Mouse (Mus musculus) ES-Bruce4 (cell line): ENCODE data around the gene Lrrc49.

Source experiments
- CTCF ChIP-seq: IDR thresholded peaks from one replicate; pipeline ENCODE4 v1.8.1; 2011; ENCODE audit warnings: low read depth, low read length
- POLR2A ChIP-seq: IDR thresholded peaks from one replicate; pipeline ENCODE4 v1.8.1; 2011; ENCODE audit warnings: low read length; ENCODE audit not compliant: insufficient read depth

DNA sequence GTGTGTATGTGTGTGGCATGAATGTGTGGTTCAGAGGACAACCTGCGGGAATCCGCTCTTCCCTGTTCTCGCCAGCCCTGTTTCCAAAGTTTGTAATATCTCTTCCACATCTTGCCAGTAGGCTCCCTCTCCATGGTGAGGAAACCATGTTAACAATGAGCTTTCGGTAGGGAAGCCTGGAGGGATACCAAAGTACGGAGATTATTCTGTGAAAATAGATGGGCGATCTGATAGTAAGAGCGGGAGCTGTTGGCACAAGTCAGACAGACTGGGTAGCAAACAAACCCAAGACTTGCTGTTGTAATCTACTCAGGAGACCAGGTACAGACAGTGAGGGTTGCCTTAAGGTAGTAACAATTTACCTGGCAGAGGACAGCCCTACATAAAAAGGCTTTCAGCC, 124.1 kb downstream of the Lrrc49 start:
- TF ChIP-seq POLR2A: no peak
- TF ChIP-seq CTCF: no peak
